Mouse (Mus musculus) embryonic fibroblast, embryonic 13.5 days (primary cell): ENCODE results near the gene Hsd3b4.
"Not testable (repeated sequence)": the region's sequence is repeated elsewhere in the genome, so short reads cannot be mapped to it uniquely, and the experiment has no call there.

Experiments
- CTCF ChIP-seq: IDR thresholded peaks from 2 replicates; pipeline ENCODE4 v1.5.1; 2011; ENCODE audit warnings: mild to moderate bottlenecking, control low read depth, low read length, moderate library complexity, borderline replicate concordance; ENCODE audit not compliant: insufficient read depth
- POLR2A ChIP-seq: IDR thresholded peaks from 2 replicates; pipeline ENCODE4 v1.6.1; 2011; ENCODE audit warnings: low read depth, mild to moderate bottlenecking, control low read depth, low read length, moderate library complexity

GRCm38 (mm10) chr3:98510414-98510813 lies at the start of gene Hsd3b4:
- TF ChIP-seq CTCF, POLR2A: not testable (repeated sequence)
